Mouse (Mus musculus): ENCODE data around the gene Wdr49.

Gene Wdr49

GRCm38 (mm10) chr3:75482056-75482455, at the start of gene Wdr49:
TSS of gene Wdr49 (minus strand) at chr3:75482156.
- DNase-seq (ENCODE audit: low spot score): no peak

GRCm38 (mm10) chr3:75531074-75531473, 49.1 kb upstream of the Wdr49 start:
- DNase-seq (ENCODE audit: low spot score): no peak

GRCm38 (mm10) chr3:75522527-75522926, 40.6 kb upstream of the Wdr49 start:
- no peak for DNase-seq (ENCODE audit: low spot score)

GRCm38 (mm10) chr3:75521314-75521713, 39.4 kb upstream of the Wdr49 start:
- no peak for DNase-seq (ENCODE audit: low spot score)

- DNase-seq (ENCODE audit: low spot score): no peak
These were observed 35.8 kb upstream of the Wdr49 start for GRCm38 (mm10) chr3:75517631-75518250.

GRCm38 (mm10) chr3:75498961-75499960, 17.3 kb upstream of the Wdr49 start:
- no peak for DNase-seq (ENCODE audit: low spot score)

- no peak for DNase-seq (ENCODE audit: low spot score)
These were observed 11.0 kb upstream of the Wdr49 start for GRCm38 (mm10) chr3:75492913-75493312.

GRCm38 (mm10) chr3:75475106-75475505, 6.8 kb downstream of the Wdr49 start:
- DNase-seq (ENCODE audit: low spot score): no peak

- no peak for DNase-seq (ENCODE audit: low spot score)
These were observed 7.3 kb downstream of the Wdr49 start for GRCm38 (mm10) chr3:75474657-75475056.

- DNase-seq (ENCODE audit: low spot score): no peak
These were observed 13.8 kb downstream of the Wdr49 start for GRCm38 (mm10) chr3:75468154-75468553.

- DNase-seq (ENCODE audit: low spot score): no peak
These were observed 51.3 kb downstream of the Wdr49 start for GRCm38 (mm10) chr3:75430564-75431181.

- no peak for DNase-seq (ENCODE audit: low spot score)
These were observed 86.0 kb downstream of the Wdr49 start for GRCm38 (mm10) chr3:75395918-75396317.

GRCm38 (mm10) chr3:75395121-75395895, 86.6 kb downstream of the Wdr49 start:
- DNase-seq (ENCODE audit: low spot score): no peak

GRCm38 (mm10) chr3:75394487-75394886, 87.5 kb downstream of the Wdr49 start:
- DNase-seq (ENCODE audit: low spot score): no peak

GRCm38 (mm10) chr3:75381776-75382175, 100.2 kb downstream of the Wdr49 start:
- DNase-seq (ENCODE audit: low spot score): no peak

- DNase-seq (ENCODE audit: low spot score): no peak
These were observed 128.0 kb downstream of the Wdr49 start for GRCm38 (mm10) chr3:75353972-75354371.

GRCm38 (mm10) chr3:75337196-75337595, 144.8 kb downstream of the Wdr49 start:
- DNase-seq (ENCODE audit: low spot score): no peak

GRCm38 (mm10) chr3:75320999-75321398, 161.0 kb downstream of the Wdr49 start:
- no peak for DNase-seq (ENCODE audit: low spot score)

GRCm38 (mm10) chr3:75308861-75309260, 173.1 kb downstream of the Wdr49 start:
- no peak for DNase-seq (ENCODE audit: low spot score)

GRCm38 (mm10) chr3:75308228-75308627, 173.7 kb downstream of the Wdr49 start:
- DNase-seq (ENCODE audit: low spot score): no peak

- no peak for DNase-seq (ENCODE audit: low spot score)
These were observed 176.4 kb downstream of the Wdr49 start for GRCm38 (mm10) chr3:75305584-75305983.

- no peak for DNase-seq (ENCODE audit: low spot score)
These were observed 177.3 kb downstream of the Wdr49 start for GRCm38 (mm10) chr3:75304621-75305020.
